Mouse (Mus musculus) midbrain, postnatal 0 days (tissue): ENCODE measurements around the gene Trip4. TPM values are rescaled to one million over a fixed set of nuclear protein-coding genes. Genes with fewer than 3 reads are reported as not detected.

ENCODE experiments used
- ATAC-seq: fragments of 200-750 bp; cut with Nextera tagmentation; 2 replicates; pipeline ENCODE4 v1.8.0; 2017; ENCODE audit warnings: moderate number of reproducible peaks, mild to moderate bottlenecking, moderate TSS enrichment, moderate library complexity; ENCODE audit not compliant: low FRiP score
- DNase-seq: peaks from one replicate; pipeline ENCODE4 v3.0.0-alpha.2; 2015; ENCODE audit warnings: low spot score
- H3K27ac ChIP-seq: fragments of 300-500 bp; sonication (generic); 2 replicates; pipeline ENCODE4 v1.5.1; 2014; ENCODE audit warnings: low read depth, mild to moderate bottlenecking, low read length, mixed read lengths
- H3K27me3 ChIP-seq: fragments of 300-500 bp; sonication (generic); 2 replicates; pipeline ENCODE4 v1.6.1; 2014; ENCODE audit warnings: low read length, control low read depth, mixed read lengths; ENCODE audit not compliant: insufficient read depth
- H3K36me3 ChIP-seq: fragments of 300-500 bp; sonication (generic); 2 replicates; pipeline ENCODE4 v1.6.1; 2014; ENCODE audit warnings: low read length, control low read depth, mixed read lengths; ENCODE audit not compliant: insufficient read depth
- H3K4me1 ChIP-seq: fragments of 300-500 bp; sonication (generic); 2 replicates; pipeline ENCODE4 v1.6.1; 2014; ENCODE audit warnings: mild to moderate bottlenecking, control low read depth, antibody characterized with exemption, low read length, mixed read lengths; ENCODE audit not compliant: insufficient read depth
- H3K4me2 ChIP-seq: fragments of 300-500 bp; sonication (generic); 2 replicates; pipeline ENCODE4 v1.6.1; 2014; ENCODE audit warnings: low read depth, mild to moderate bottlenecking, low read length, mixed read lengths; ENCODE audit not compliant: poor library complexity, severe bottlenecking
- H3K4me3 ChIP-seq: fragments of 300-500 bp; sonication (generic); 2 replicates; pipeline ENCODE4 v1.5.1; 2014; ENCODE audit warnings: low read depth, mild to moderate bottlenecking, low read length, moderate library complexity
- H3K9ac ChIP-seq: fragments of 300-500 bp; sonication (generic); replicated peaks from 2 replicates; pipeline ENCODE4 v1.6.1; 2014; ENCODE audit warnings: mild to moderate bottlenecking, low read length, moderate library complexity, mixed read lengths; ENCODE audit not compliant: poor library complexity, severe bottlenecking
- H3K9me3 ChIP-seq: fragments of 300-500 bp; sonication (generic); 2 replicates; pipeline ENCODE4 v1.6.1; 2016; ENCODE audit warnings: low read length, control low read depth
- CTCF ChIP-seq: IDR thresholded peaks from 2 replicates; pipeline ENCODE4 v1.5.1; 2016; ENCODE audit warnings: antibody characterized with exemption, mild to moderate bottlenecking
- WGBS: fragments of 180-500 bp; shearing (Covaris S2); extraction: QIAGEN DNeasy Blood & Tissue Kit; methylation state at CpG from one replicate; pipeline ENCODE4 v1.1.7; 2014; 5-methylcytosine and 5-hydroxymethylcytosine counted together
- polyA plus RNA-seq: library from polyadenylated mRNA; unstranded; fragments of >200 nt; fragmentation: Nextera tagmentation; extraction: Ambion mirVana; gene quantifications from 2 replicates; pipeline ENCODE4 v1.2.1, GENCODE M21; 2015
- total RNA-seq: library from RNA; depleted of rRNA; stranded (reverse); fragments of >200 nt; gene quantifications from 2 replicates; pipeline ENCODE4 v1.2.3, GENCODE M21; 2014; rRNA removed

The Trip4 gene
- total RNA-seq (29.8 and 32.1 TPM in 2 replicates), polyA plus RNA-seq (25.1 and 25.6 TPM in 2 replicates)

DNA sequence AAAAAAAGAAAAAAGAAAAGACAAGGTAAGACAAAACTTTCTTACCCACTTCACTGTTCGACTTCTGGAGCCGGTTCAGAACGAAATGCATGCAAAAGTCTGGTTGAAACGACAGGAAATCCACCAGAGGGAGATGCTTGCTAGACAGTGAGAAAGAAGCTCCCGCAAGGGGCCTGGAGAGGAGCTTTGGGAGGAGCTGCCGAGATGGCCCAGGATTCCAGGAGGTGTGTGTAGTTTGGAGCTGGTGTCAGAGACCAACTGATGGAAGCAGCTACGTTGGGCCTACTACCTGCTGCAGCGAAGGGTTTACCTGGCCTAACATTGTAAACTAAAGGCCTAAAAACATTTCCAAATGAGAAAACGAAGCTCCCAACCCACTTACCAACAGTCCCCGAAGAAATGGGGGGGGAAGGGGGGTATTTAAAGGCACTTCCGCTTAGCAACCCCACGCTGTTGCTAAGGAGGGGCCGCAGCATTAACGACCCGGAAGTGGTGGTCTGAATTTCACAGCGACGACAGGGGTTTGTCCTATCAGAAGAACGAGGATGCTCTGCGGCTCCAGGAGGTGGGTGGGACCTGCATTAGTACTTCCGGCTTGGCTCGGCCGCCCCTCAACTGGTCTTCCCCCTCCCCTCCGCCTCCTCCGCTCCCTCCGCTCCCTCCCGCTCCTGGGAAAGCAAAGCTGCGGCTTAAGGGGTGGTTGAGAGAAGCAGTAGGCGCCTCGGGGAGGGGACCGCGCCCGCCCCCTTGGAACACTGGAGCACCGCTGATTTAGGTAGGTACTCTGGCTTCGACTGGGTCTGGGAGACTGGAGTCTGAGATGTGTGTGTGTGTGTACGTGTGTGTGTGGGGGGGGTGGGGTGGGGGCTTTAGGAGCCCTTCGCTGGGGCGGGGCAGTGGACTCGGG is at the start of gene Trip4, which contains the start of gene Csnk1g1:
Gene Trip4 (minus strand): TSS at position 401 of the 907 bp plus-strand sequence.
Gene Csnk1g1 (plus strand): TSS at position 531 of the 907 bp plus-strand sequence.
- ATAC-seq (peak; percentile 99), DNase-seq (peak; percentile 99)
- Histone ChIP-seq H3K9me3 (no peaks in the 10 kb centered on the region), H3K36me3 (no peaks in the 10 kb centered on the region), H3K9ac (peak within 1 kb of the TSS; percentile 83), H3K4me2 (peak within 1 kb of the TSS; percentile 86), H3K4me3 (peak within 1 kb of the TSS; percentile 76), H3K27ac (peak within 1 kb of the TSS; percentile 83), H3K4me1 (no peaks in the 10 kb centered on the region), H3K27me3 (no peaks in the 10 kb centered on the region)
- WGBS, result under 1% methylated on average over 32 of the region's 38 CpGs
- peak; percentile 68 for TF ChIP-seq CTCF

DNA sequence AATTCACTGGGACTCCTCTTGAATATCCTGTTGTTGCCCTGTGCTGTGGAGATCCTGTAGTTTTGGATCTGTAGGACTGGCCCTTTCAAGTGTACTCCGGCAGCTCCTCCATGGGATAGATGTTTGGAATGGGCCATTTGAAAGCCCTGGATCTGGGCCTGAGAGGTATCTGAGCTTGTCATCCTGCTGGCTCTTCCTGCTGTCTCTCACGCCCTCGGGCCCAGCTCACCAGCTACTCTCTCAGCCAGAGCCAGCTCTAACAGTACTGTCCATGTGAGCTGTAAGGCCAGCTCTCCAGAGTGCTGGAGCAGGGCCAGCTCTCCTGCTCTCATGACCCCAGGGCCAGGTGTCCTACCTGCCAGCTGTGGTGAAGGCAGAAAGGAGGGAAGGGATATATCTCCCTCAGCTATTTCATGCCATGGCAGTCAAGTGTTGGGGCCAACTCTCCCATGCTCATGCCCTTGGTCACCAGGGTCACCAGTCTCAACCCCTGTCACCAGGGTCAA is 42.5 kb upstream of the Trip4 start:
- Histone ChIP-seq H3K27ac (no peak overlapping the region), H3K27me3 (no peaks in the 10 kb centered on the region), H3K9ac (no peak overlapping the region), H3K4me2 (no peak overlapping the region), H3K36me3 (peaks cover 4% of the 10 kb centered on the region; the same call in 1 of the 2 replicates), H3K9me3 (no peaks in the 10 kb centered on the region), H3K4me3 (no peak overlapping the region), H3K4me1 (no peaks in the 10 kb centered on the region)
- ATAC-seq (no peak), DNase-seq (no peak)
- WGBS, result 87% methylated on average over 3 of the region's 3 CpGs
- no peak for TF ChIP-seq CTCF

DNA sequence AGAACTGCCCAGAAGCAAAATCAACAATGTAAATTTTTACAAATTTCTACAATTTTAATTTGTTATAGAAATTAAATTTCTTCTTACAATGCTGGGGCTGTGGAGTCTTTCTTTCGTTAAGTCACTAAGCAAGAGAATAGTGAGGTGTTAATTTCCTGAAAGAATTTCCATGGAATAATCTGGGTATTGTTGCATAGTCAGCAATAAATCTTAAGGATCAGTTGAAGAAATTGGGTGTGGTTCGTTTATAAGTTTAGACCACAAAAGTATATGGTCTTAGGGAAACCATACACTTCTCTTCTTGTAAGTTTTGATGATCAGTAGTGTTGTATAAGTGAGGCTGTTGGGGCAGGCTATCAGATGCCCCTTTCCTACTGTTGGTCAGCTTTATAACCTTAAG is 29.0 kb upstream of the Trip4 start:
- TF ChIP-seq CTCF, result no peak
- no peak overlapping the region for H3K9ac ChIP-seq
- 97% methylated on average over 2 of the region's 2 CpGs for WGBS

DNA sequence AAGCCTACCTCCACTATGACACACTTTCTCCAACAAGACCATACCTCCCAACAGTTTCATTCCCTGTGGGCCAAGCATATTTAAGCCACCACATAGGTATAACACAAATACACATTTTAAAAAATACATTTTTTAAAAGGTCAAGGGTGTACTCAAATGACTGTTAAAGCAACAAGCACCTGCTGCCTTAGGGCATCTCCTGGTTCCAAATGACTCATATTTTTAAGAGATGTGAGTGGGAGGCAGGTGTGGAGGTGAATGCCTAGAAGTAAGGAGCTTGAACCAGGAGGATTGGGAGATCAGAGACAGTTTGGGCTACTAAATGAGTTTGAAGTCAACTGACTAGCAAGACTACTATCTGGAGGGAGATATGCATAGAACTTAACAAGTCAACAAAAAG is 21.2 kb upstream of the Trip4 start:
- Histone ChIP-seq H3K27ac (no peak overlapping the region), H3K27me3 (no peaks in the 10 kb centered on the region), H3K4me1 (no peaks in the 10 kb centered on the region), H3K36me3 (no peaks in the 10 kb centered on the region), H3K9me3 (no peaks in the 10 kb centered on the region), H3K9ac (no peak overlapping the region), H3K4me3 (no peak overlapping the region), H3K4me2 (no peak overlapping the region)
- no peak for TF ChIP-seq CTCF
- DNase-seq, result no peak
- no peak for ATAC-seq

More for the DNA sequence above, 29.0 kb upstream of the Trip4 start:
- Histone ChIP-seq H3K27me3 (no peaks in the 10 kb centered on the region), H3K4me3 (no peak overlapping the region), H3K4me1 (no peaks in the 10 kb centered on the region), H3K4me2 (no peak overlapping the region), H3K36me3 (no peaks in the 10 kb centered on the region), H3K9me3 (no peaks in the 10 kb centered on the region), H3K27ac (no peak overlapping the region)
- DNase-seq, result no peak
- ATAC-seq, result no peak

DNA sequence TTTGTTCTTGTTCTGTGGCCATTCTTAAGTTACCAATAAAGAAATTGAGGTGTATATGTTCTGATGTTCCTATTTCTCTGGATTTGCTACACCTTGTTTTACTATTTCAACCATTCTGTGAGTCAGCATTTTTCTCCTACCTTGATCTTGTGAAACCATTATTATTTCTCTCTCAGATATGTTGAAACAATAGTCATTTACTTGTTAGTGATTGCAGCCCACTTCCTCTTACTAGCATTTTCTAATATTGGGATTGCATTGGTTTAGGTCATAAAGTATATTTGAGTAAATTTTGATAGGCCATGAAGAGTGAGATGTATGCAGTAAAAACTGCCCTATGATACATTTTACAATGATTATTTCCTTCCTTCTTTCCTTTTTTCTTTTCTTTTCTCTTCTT is 19.9 kb upstream of the Trip4 start:
- Histone ChIP-seq H3K27me3 (no peaks in the 10 kb centered on the region), H3K4me1 (no peaks in the 10 kb centered on the region), H3K9me3 (no peaks in the 10 kb centered on the region), H3K4me2 (no peak overlapping the region), H3K9ac (no peak overlapping the region), H3K4me3 (no peak overlapping the region), H3K36me3 (no peaks in the 10 kb centered on the region), H3K27ac (no peak overlapping the region)
- no peak for TF ChIP-seq CTCF
- no peak for ATAC-seq
- no peak for DNase-seq

DNA sequence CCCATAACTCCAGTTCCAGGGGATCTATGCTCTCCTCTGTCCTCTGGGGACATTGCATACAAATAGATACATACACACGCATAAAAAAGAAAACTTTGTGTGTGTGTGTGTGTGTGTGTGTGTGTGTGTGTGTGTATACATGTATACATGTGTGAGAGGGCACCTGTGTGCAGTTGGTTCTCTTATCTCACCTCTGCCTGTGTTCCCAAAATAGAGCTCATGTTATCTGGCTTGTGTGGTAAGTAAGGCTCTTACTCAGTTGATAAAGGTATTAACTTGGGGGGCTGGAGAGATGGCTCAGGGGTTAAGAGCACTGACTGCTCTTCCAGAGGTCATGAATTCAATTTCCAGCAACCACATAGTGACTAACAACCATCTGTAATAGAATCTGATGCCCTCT is 8.4 kb upstream of the Trip4 start:
- Histone ChIP-seq H3K27ac (no peak overlapping the region), H3K9ac (no peak overlapping the region), H3K4me3 (no peak overlapping the region), H3K4me2 (no peak overlapping the region), H3K9me3 (no peaks in the 10 kb centered on the region), H3K36me3 (no peaks in the 10 kb centered on the region), H3K27me3 (no peaks in the 10 kb centered on the region), H3K4me1 (no peaks in the 10 kb centered on the region)
- 86% methylated on average over 1 of the region's 1 CpGs for WGBS
- no peak for TF ChIP-seq CTCF
- ATAC-seq (no peak), DNase-seq (no peak)
